Mouse (Mus musculus) bone marrow macrophage, adult 2 months (primary cell): Measurements from ENCODE around the gene Mapk10.

ENCODE experiments used
- CTCF ChIP-seq: IDR thresholded peaks from 2 replicates; pipeline ENCODE4 v1.5.1; 2012; ENCODE audit warnings: low read depth, mild to moderate bottlenecking, low read length, moderate library complexity
- POLR2A ChIP-seq: IDR thresholded peaks from 2 replicates; pipeline ENCODE4 v1.6.1; 2012; ENCODE audit warnings: mild to moderate bottlenecking, low read depth, low read length, borderline replicate concordance

GRCm38 (mm10) chr5:103193700-103194099 lies 17.4 kb downstream of the Mapk10 start:
- TF ChIP-seq CTCF: no peak
- TF ChIP-seq POLR2A: no peak
